Mouse (Mus musculus): ENCODE data around the gene Guk1. TPM values are rescaled to one million over a fixed set of nuclear protein-coding genes. Genes with fewer than 3 reads are reported as not detected.

Gene Guk1
- polyA plus RNA-seq, 1 experiment from 2014 or later: 201 TPM

DNA sequence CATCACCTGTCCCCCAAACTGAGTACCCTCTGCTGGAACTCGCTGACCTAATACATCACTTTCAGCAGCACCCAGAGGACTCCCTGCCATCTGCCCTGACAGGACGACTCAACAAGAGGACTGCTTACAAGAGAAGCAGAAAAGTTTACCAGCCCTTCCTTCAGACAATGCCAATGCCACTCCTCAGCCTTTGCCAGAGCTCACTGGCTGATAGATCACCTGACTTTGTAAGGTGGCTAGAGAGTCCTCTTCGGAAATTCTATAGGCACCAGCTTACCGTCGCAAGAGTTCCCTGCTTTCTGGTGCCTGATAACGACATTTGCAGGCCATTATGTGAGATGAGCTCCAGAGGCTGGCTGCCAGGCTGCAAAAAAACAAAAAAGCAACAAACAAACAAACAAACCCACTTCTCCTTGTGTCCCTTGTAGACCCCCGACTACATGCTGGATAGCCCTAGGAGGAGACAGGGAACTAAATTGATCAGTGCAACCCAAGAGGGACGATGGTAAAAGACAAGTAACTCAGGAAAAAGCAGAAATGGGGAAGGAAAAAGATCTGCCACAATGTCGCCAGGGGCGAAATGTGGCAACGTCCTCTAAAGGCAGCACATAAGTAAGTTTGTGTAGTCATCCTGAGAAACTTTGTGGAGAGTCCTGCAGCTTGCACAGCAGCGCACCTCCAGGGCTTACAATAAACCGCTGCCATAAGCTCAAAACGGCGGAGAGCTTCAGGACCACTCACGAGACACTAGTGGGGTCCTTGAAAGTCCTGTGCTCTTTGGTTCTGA, 9.4 kb upstream of the Guk1 start:
- Histone ChIP-seq H3K9ac (replicated peaks; ENCODE audit: low read depth, low read length) (peak overlapping the region; percentile 74), H3K27me3 (replicated peaks; ENCODE audit: control insufficient read depth, insufficient read depth, low read length) (no peaks in the 10 kb centered on the region), H3K36me3 (ENCODE audit: control insufficient read depth, insufficient read depth) (peaks cover 9% of the 10 kb centered on the region; the same call in 1 of the 2 replicates), H3K4me3 (replicated peaks; ENCODE audit: low read length) (peak overlapping the region; percentile 79), H3K9me3 (ENCODE audit: control insufficient read depth, low read length) (no peaks in the 10 kb centered on the region), H3K27ac (ENCODE audit: low read length) (no peak overlapping the region), H3K4me2 (ENCODE audit: low read length) (peak overlapping the region; percentile 69), H3K4me1 (replicated peaks; ENCODE audit: control insufficient read depth, insufficient read depth, low read length) (peaks cover 14% of the 10 kb centered on the region)
- no peak for ATAC-seq
- 34% methylated on average over 16 of the region's 16 CpGs for WGBS

DNA sequence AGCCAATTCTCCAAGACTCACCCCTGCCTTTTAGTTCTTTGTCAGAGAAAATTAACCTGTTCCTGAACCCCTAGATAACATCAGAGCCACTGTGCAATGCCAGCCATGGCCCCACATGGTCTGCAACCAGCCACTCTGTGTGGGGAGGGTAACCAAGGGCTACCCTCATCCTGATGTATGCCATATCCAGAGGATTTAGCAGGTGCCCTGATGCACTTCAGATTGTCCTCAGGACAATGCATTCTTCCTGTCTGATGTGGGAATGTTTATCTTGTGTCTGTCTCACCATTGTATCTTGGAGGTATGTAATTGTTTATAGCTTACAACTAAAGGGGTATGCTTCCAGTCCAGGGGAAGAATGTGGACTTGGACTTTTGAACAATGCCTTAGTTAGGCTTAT, 4.2 kb upstream of the Guk1 start:
- ATAC-seq: no peak
- Histone ChIP-seq H3K27me3 (replicated peaks; ENCODE audit: control insufficient read depth, insufficient read depth, low read length) (no peaks in the 10 kb centered on the region; the same call in 1 of the 2 replicates), H3K9ac (replicated peaks; ENCODE audit: low read depth, low read length) (no peak overlapping the region), H3K4me1 (replicated peaks; ENCODE audit: control insufficient read depth, insufficient read depth, low read length) (peaks cover 2% of the 10 kb centered on the region), H3K4me3 (replicated peaks; ENCODE audit: low read length) (no peak overlapping the region), H3K27ac (ENCODE audit: low read length) (no peak overlapping the region), H3K36me3 (ENCODE audit: control insufficient read depth, insufficient read depth) (no peaks in the 10 kb centered on the region), H3K9me3 (ENCODE audit: control insufficient read depth, low read length) (no peaks in the 10 kb centered on the region), H3K4me2 (ENCODE audit: low read length) (no peak overlapping the region)

DNA sequence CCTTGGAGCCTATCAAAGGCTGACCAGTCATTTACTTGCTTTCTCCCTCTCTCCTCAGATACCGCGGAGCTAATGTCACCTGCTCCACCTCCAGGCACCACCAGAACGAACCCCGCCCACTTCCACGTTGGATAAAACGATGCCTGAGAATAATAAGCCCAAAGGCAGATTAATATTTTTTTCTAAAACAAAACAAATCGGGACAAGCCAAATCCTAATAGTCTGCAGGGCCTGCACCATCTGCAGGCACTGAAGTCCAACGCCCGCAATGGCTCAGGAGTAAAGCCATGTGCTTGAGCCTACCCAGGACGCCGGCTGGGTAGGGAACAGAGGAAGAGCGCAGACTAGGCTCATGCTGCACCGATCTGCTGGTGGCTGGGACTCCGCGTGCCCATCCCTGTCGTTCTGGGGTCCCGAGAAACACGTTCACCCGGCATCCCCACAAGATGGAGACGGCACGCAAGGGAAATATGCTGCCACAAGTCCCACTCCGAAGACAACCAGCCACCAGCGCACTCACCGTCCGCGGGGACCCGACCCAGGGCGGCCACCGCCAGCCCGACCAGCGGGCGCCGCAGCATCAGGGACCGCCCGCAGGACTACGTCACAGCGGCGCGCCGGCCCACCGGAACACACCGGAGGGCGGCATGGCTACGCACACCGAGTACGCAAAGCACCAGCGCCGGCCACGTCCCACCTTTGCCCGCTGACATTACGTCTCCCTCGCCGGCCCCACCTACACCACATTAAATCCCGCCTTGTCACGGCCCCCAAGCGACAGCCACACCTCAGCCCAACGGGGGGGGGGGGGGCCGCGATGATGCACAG, 567 bp downstream of the Guk1 start:
- Histone ChIP-seq H3K9me3 (ENCODE audit: control insufficient read depth, low read length) (no peaks in the 10 kb centered on the region), H3K4me2 (ENCODE audit: low read length) (peak overlapping the region; percentile 76), H3K4me1 (replicated peaks; ENCODE audit: control insufficient read depth, insufficient read depth, low read length) (peaks cover 16% of the 10 kb centered on the region), H3K36me3 (ENCODE audit: control insufficient read depth, insufficient read depth) (no peaks in the 10 kb centered on the region; the same call in 1 of the 2 replicates), H3K27me3 (replicated peaks; ENCODE audit: control insufficient read depth, insufficient read depth, low read length) (no peaks in the 10 kb centered on the region; the same call in 1 of the 2 replicates), H3K4me3 (replicated peaks; ENCODE audit: low read length) (peak overlapping the region; percentile 75), H3K27ac (ENCODE audit: low read length) (peak overlapping the region; percentile 93), H3K9ac (replicated peaks; ENCODE audit: low read depth, low read length) (peak overlapping the region; percentile 82)
- ATAC-seq: peak; percentile 95
- WGBS: under 1% methylated on average over 59 of the region's 59 CpGs

DNA sequence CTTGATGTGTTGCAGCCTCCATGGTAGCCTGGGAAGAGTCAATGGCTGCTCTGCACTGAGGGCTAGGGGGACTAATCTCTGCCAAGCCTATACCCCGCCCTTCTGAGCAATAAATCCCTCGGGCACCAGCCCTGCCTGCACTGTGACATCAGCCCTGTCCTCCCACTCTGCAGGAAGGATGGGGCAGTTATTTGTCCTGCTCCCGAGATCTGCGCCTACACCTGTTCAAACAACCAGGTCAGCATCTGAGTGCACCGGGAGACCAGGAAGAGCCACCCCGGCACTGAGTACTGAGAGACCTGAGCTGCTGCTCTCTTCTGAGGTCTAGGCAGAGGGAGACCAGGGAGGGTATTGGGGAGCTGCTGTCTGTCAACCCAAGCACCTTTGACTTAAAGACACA, 4.3 kb downstream of the Guk1 start:
- H3K4me1 ChIP-seq (replicated peaks; ENCODE audit: control insufficient read depth, insufficient read depth, low read length): peaks cover 16% of the 10 kb centered on the region
- H3K36me3 ChIP-seq (ENCODE audit: control insufficient read depth, insufficient read depth): peaks cover 6% of the 10 kb centered on the region; the same call in 1 of the 2 replicates
- no peak overlapping the region for H3K4me3 ChIP-seq (replicated peaks; ENCODE audit: low read length)
- H3K27me3 ChIP-seq (replicated peaks; ENCODE audit: control insufficient read depth, insufficient read depth, low read length): no peaks in the 10 kb centered on the region
- 87% methylated on average over 6 of the region's 6 CpGs for WGBS
- no peak for ATAC-seq
- H3K9ac ChIP-seq (replicated peaks; ENCODE audit: low read depth, low read length): no peak overlapping the region
- no peak overlapping the region for H3K4me2 ChIP-seq (ENCODE audit: low read length)
- H3K27ac ChIP-seq (ENCODE audit: low read length): no peak overlapping the region
- no peaks in the 10 kb centered on the region for H3K9me3 ChIP-seq (ENCODE audit: control insufficient read depth, low read length)

DNA sequence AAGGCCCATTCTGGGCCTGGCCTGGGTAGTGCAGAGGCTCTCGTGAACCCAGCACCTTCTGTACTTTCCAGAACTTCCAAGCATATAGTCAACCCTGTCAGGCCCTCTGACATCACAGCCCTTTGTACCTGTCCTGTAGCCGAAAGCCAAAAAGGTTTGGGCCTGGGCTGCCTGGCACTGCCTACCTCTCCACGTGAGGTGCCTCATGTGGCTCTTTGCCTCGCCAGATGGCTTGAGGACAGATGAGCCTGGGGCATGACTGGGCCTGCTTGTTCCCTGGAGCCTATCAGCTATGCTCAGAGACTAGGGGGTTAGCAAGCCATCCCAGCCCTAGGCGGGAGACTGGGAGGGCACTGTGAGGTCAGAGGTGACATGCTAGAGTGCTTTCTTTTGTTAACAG, 6.5 kb downstream of the Guk1 start:
- peaks cover 11% of the 10 kb centered on the region for H3K4me1 ChIP-seq (replicated peaks; ENCODE audit: control insufficient read depth, insufficient read depth, low read length)
- H3K27ac ChIP-seq (ENCODE audit: low read length): no peak overlapping the region
- no peak for ATAC-seq
- no peak overlapping the region for H3K4me2 ChIP-seq (ENCODE audit: low read length)
- no peak overlapping the region for H3K9ac ChIP-seq (replicated peaks; ENCODE audit: low read depth, low read length)
- 90% methylated on average over 5 of the region's 5 CpGs for WGBS
- H3K36me3 ChIP-seq (ENCODE audit: control insufficient read depth, insufficient read depth): peaks cover 6% of the 10 kb centered on the region; the same call in 1 of the 2 replicates
- no peaks in the 10 kb centered on the region for H3K9me3 ChIP-seq (ENCODE audit: control insufficient read depth, low read length)
- H3K4me3 ChIP-seq (replicated peaks; ENCODE audit: low read length): no peak overlapping the region
- H3K27me3 ChIP-seq (replicated peaks; ENCODE audit: control insufficient read depth, insufficient read depth, low read length): no peaks in the 10 kb centered on the region

DNA sequence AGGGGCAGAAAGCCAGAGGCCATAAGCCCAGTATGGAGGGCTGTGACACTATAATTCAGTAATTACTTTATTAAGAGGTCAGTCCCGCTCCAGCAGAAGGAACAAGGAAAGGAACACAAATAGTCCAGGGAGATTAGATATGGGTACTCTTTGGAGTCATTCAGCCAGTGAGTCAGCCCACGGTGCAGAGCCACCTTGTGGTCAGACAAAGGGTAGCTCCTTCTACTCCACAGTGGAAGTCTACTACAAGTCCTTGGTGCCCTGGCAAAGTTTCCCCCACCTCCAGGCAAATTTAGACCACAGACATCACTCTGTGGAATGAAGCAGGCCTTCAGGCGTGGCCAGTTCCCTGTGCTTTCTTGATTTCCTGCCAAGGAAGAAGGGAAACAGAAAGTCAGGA, 8.2 kb downstream of the Guk1 start:
- H3K4me2 ChIP-seq (ENCODE audit: low read length): no peak overlapping the region
- peaks cover 6% of the 10 kb centered on the region; the same call in 1 of the 2 replicates for H3K36me3 ChIP-seq (ENCODE audit: control insufficient read depth, insufficient read depth)
- no peak overlapping the region for H3K4me3 ChIP-seq (replicated peaks; ENCODE audit: low read length)
- peaks cover 5% of the 10 kb centered on the region for H3K27me3 ChIP-seq (replicated peaks; ENCODE audit: control insufficient read depth, insufficient read depth, low read length)
- WGBS: 40% methylated on average over 3 of the region's 3 CpGs
- H3K27ac ChIP-seq (ENCODE audit: low read length): no peak overlapping the region
- no peaks in the 10 kb centered on the region for H3K9me3 ChIP-seq (ENCODE audit: control insufficient read depth, low read length)
- peak; percentile 43; the same call in 1 of the 2 replicates for ATAC-seq
- peaks cover 3% of the 10 kb centered on the region for H3K4me1 ChIP-seq (replicated peaks; ENCODE audit: control insufficient read depth, insufficient read depth, low read length)
- no peak overlapping the region for H3K9ac ChIP-seq (replicated peaks; ENCODE audit: low read depth, low read length)

DNA sequence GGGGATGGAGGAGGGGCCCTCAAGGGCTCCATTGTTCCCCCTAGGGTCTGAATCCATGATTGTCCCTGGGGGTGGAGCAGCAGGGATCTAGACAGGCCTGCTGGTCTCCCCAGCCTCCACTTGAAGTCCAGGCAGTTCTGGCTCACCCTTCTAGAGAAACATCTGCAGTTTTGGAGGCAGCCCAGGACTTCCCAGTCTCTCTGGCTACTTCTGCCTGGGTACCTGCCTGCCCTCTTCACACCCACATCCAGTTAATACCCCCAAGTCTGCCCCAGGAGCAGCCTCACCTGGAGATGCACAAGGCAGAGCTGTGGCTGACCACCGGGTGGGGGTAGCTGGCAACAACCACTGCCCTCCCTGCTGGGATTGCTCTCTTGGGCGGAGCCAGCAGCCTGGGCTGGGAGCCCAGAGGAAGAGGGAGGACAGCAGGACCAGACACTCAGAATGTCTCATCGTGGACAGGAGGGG, 9.1 kb downstream of the Guk1 start, which contains the start of gene Gjc2:
TSS of gene Gjc2 (minus strand) at position 350 of the 468 bp plus-strand sequence.
- Histone ChIP-seq H3K9ac (replicated peaks; ENCODE audit: low read depth, low read length) (no peak within 1 kb of the TSS), H3K4me1 (replicated peaks; ENCODE audit: control insufficient read depth, insufficient read depth, low read length) (no peaks in the 10 kb centered on the region), H3K36me3 (ENCODE audit: control insufficient read depth, insufficient read depth) (peaks cover 6% of the 10 kb centered on the region; the same call in 1 of the 2 replicates), H3K27ac (ENCODE audit: low read length) (no peak within 1 kb of the TSS), H3K27me3 (replicated peaks; ENCODE audit: control insufficient read depth, insufficient read depth, low read length) (peaks cover 12% of the 10 kb centered on the region), H3K9me3 (ENCODE audit: control insufficient read depth, low read length) (no peaks in the 10 kb centered on the region), H3K4me2 (ENCODE audit: low read length) (no peak within 1 kb of the TSS), H3K4me3 (replicated peaks; ENCODE audit: low read length) (no peak within 1 kb of the TSS)
- ATAC-seq: no peak
- whole genome bisulfite sequencing: 33% methylated on average over 3 of the region's 3 CpGs

DNA sequence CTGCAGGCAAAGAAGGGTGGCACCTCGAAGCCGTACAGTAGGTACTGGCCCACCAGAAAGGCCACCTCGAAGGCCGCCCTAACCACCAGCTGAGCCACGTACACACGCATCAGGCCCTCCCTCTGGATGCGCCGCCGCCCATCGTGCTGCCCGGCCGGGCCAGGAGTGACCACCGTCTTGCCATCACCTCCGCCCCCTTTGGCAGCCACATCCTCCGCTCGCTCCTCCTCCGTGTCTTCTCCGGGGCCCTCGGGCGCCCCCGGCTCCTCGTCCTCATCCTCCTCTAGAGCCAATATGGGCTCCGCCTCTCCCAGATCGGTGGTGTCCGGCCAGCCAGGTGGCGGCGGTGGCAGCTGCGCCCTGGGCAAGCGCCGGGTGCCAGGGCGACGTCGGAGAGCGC, 15.1 kb downstream of the Guk1 start:
- Histone ChIP-seq H3K27ac (ENCODE audit: low read length) (no peak overlapping the region), H3K9ac (replicated peaks; ENCODE audit: low read depth, low read length) (no peak overlapping the region), H3K4me1 (replicated peaks; ENCODE audit: control insufficient read depth, insufficient read depth, low read length) (peaks cover 2% of the 10 kb centered on the region), H3K27me3 (replicated peaks; ENCODE audit: control insufficient read depth, insufficient read depth, low read length) (peaks cover 58% of the 10 kb centered on the region), H3K9me3 (ENCODE audit: control insufficient read depth, low read length) (no peaks in the 10 kb centered on the region), H3K4me2 (ENCODE audit: low read length) (no peak overlapping the region), H3K36me3 (ENCODE audit: control insufficient read depth, insufficient read depth) (no peaks in the 10 kb centered on the region; the same call in 1 of the 2 replicates), H3K4me3 (replicated peaks; ENCODE audit: low read length) (no peak overlapping the region)
- ATAC-seq: no peak
- WGBS: 7% methylated on average over 34 of the region's 34 CpGs

DNA sequence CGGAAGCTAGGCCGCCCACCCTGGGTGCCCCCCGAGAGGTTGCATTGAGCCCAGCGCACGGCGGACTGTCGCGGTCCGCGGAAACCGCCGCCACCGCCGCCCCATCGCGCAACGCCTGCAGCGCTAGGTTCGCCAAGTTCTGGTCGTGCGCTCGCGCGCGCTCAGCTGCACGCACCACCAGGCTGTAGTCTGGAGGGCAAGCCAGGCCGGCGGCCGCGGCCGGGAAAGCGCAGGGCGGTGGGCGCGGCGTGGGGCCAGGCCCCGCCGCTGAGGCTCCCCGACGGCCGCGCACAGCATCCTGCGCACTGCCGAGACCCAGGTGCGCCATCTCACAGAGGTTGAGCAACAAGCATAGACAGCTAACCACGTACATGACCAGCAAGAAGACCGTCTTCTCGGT, 15.5 kb downstream of the Guk1 start:
- H3K9me3 ChIP-seq (ENCODE audit: control insufficient read depth, low read length): no peaks in the 10 kb centered on the region
- no peak overlapping the region for H3K9ac ChIP-seq (replicated peaks; ENCODE audit: low read depth, low read length)
- WGBS: 3% methylated on average over 45 of the region's 48 CpGs
- H3K4me1 ChIP-seq (replicated peaks; ENCODE audit: control insufficient read depth, insufficient read depth, low read length): peaks cover 2% of the 10 kb centered on the region
- H3K27ac ChIP-seq (ENCODE audit: low read length): no peak overlapping the region
- no peak overlapping the region for H3K4me3 ChIP-seq (replicated peaks; ENCODE audit: low read length)
- ATAC-seq: no peak
- H3K36me3 ChIP-seq (ENCODE audit: control insufficient read depth, insufficient read depth): no peaks in the 10 kb centered on the region
- H3K4me2 ChIP-seq (ENCODE audit: low read length): no peak overlapping the region
- H3K27me3 ChIP-seq (replicated peaks; ENCODE audit: control insufficient read depth, insufficient read depth, low read length): peaks cover 58% of the 10 kb centered on the region
